Mouse (Mus musculus) frontal cortex, postnatal 10 days (tissue): ENCODE data around the gene Ropn1l.

Experiments
- DNase-seq, 2 experiments: peaks; one replicate each; pipeline ENCODE4 v3.0.0; 2022; ENCODE audit warnings: low spot score in 2 of 2, mixed read lengths in 1 of 2

The Ropn1l gene

GRCm38 (mm10) chr15:31453098-31453916 is at the start of gene Ropn1l:
Gene Ropn1l, minus strand, starts transcription at chr15:31453737.
- DNase-seq: peak; percentile 83 to 90

GRCm38 (mm10) chr15:31502996-31503395 is 49.5 kb upstream of the Ropn1l start:
- DNase-seq: no peak

DNA sequence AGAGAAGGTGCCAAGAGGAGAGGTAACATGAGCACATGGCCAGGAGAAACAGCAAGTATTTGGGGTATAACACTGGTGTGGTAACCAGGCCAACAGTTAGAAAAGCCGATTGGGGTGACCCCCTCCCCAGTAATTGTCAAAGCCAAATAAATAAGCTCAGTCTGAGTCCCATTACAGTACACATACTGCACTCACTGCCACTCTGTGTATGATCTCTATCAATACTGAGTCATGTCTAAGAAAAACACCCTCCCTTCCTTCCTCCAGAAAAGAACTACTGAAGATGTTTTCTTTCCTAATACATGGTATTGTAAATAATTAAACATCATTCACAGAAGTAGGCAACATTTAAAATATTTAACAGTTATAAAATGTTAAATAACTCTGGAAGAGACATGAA is 48.8 kb upstream of the Ropn1l start:
- DNase-seq: no peak

DNA sequence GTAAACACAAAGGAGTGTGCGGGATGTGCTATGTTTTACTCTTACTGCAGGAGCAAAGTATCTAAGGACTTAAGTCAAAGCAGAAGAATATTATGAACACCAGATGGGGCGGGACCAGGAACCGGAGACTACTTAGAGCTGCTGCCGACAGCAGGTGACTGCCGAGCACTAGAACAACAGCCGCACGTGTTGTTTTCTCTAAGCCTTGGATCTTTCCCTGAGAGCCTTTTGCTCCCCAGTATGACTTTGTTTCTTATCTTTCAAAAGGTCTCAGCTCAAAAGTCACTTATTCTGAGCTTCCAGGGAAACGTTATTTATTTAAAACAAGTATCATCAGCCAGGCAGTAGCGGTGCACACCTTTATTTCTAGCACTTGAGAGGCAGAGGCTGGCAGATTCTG is 41.3 kb upstream of the Ropn1l start:
- DNase-seq: no peak

GRCm38 (mm10) chr15:31494310-31494709 is 40.8 kb upstream of the Ropn1l start:
- no peak for DNase-seq

GRCm38 (mm10) chr15:31487407-31487806 is 33.9 kb upstream of the Ropn1l start:
- no peak for DNase-seq

DNA sequence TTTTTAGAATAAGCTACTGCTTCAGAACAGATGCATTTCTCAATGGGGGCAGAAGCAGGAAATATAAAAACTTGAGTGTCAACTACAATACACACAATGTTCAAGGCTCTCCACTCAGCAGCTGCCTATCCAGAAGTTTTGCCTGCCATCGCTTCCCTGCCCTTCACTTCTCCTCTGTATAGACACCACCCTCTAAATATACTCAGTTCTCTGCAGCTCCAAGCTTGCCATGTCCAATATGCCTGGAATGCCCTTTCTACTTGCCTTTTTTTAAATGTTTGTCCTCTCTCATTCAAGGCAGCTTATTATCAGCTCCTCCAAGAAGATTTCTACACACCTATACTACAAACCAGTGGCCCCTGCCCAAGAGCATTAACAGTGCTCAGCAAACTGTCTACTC is 23.1 kb upstream of the Ropn1l start:
- DNase-seq: no peak

DNA sequence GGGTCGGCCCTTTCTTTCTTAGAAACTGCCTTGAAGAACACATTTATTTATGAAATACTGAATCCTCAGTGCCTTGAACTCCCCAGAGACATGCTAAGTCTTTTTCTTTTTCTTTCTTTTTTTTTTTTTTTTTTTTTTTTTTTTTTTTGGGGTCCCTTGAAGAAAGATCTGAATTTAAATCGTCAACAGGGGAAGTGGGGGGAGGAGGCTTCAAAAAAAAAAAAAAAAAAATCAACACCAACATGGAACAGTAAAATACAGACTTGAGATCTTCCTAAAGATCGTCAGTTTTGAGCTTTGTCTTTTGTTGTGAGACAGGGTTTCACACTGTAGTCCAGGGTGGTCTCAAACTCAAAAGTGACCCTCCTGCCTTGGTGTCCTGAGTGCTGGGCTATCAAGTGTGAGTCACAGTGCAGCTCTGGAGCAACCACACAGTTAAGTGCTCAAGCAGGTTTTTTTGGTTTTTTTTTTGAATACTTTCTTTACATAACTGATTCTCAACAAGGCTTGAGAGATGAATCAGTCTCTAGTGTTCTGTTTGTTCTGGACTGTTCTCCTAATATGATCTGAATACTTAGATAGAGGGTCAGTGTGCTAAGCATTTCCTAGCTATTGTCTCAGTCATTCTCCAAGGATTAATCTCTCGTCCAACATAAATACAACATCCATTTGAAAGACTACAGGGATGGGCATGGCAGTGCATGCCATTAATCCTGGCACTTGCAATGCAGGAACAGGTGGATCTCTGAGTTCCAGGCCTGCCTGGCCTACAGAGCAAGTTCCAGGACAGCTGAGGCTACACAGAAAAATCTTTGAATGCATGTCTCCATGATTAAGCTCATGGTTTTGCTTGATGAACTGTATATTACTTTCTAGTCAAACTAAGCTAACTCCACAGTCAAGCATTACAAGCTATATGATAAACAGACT is 19.4 kb upstream of the Ropn1l start:
- no peak for DNase-seq

DNA sequence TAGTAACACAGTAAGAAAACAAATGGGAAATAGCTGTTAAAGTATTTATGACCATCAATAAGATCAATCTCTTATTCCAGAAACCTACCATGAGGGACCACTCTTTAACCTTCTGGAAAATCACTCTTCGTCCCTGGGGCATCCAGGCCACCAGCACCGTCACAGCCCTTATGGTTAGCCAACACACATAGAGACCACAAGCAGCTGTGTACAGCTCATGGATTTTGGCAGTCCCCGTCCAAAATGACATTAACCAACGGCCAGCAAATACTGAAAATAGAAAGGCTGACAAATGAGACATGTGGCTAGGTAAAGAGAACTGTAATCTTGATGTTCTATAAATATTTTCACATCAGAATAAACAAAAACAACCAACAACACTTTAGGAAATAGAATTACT is 18.0 kb upstream of the Ropn1l start:
- no peak for DNase-seq

GRCm38 (mm10) chr15:31469497-31469896 is 16.0 kb upstream of the Ropn1l start:
- no peak for DNase-seq

- DNase-seq: no peak
These were observed 15.3 kb upstream of the Ropn1l start for GRCm38 (mm10) chr15:31468806-31469205.

GRCm38 (mm10) chr15:31466749-31467148 is 13.2 kb upstream of the Ropn1l start:
- no peak for DNase-seq

DNA sequence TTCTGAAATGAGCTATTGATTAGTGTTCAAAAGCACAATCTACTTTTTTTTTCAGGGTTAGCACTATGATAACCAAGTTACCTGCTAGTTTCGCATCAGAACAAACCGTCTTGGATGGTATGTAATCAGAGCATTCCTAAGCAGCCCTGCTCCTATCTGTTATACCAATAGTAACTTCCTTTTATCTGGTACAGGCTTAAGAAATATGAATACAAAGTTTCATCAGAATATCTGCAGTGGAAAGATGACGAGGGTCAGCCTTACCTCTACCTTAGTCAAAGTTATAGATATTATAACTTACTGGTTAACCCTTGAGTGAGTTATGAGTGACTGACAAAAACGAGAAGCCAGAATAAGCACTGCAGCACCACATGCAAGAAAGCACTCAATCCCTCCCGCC is 12.8 kb upstream of the Ropn1l start:
- DNase-seq: no peak

- DNase-seq: no peak
These were observed 12.3 kb upstream of the Ropn1l start for GRCm38 (mm10) chr15:31465806-31466205.

DNA sequence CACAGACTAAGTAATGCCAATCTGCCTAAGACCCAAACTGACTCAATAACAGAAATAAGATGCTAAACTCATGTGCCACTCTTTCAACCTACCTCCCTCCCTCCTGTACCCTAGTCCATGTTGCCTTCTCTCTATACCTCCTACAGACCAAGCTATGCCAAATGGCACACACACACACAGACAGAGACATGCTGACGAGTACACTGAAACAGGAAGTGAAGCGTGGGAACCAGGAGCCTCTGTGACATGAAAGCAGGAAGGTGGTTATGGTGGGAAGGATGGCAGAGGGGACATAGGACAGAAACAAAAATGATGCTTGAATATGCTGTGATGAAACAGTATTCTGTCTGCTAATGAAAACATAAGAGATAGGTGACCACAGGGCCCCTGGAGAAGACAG is 7.0 kb upstream of the Ropn1l start:
- no peak for DNase-seq

DNA sequence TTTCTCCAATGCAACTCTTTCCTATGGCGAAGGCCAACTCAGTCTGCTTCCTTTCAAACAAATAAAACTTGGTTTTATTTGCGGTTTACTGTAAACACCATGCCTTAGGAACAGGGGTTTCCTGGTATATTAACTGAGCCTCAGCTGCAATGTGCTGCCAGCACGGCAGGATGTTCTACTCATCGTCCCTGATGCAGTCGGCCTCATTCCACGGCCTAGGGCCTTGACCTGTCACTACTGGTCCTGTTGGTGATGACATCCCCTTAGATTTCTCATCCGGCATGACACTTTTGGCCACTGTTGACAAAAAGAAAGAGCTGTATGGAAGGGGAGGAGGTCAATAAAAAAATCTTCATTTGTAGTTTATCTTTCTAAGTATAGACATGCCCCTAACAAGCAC is 4.5 kb upstream of the Ropn1l start:
- no peak for DNase-seq

GRCm38 (mm10) chr15:31456381-31456780 is 2.8 kb upstream of the Ropn1l start:
- no peak for DNase-seq

- no peak for DNase-seq
These were observed 1.3 kb upstream of the Ropn1l start for GRCm38 (mm10) chr15:31454861-31455295.

DNA sequence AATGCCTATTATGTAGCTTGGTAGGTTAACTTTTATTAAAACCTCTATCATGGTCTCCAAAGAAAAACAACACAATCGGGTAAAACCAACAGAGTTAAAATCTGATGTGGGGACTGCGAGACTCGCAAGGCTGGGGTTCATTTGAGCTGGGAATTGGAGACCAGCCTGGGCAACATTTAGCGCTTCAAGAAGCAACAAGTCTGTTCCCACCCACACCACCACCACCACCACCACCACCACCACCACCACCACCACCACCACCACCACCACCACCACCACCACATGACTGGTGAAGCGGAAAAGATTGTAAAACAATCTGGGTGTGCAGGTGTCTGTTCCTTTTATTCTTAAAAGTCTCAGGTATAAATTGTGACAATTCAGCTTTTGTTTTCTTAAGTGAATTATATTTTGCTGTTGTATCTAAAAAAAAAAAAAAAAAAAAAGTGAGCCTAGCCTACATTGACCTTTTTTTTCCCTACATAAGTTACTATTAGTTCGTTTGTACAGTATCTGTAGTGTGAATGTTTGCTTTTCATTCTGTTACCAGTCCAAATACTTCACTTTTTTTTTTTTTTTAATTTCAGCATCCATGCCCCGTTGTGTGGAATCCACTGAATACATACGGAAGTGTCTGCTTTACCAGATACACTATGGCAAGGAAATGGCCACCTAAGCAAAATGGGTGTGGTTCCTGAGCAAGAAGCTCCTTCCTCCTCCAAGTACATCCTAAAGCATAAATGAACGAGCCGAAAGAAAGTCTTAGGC is 741 bp upstream of the Ropn1l start:
- DNase-seq: no peak

GRCm38 (mm10) chr15:31452336-31453097 is 1.0 kb downstream of the Ropn1l start:
- DNase-seq: no peak

- no peak for DNase-seq
These were observed 3.8 kb downstream of the Ropn1l start for GRCm38 (mm10) chr15:31449772-31450171.
